Mouse (Mus musculus) cerebellum, postnatal 4 days (tissue): Measurements from ENCODE around the gene Triobp.
"Not testable (repeated sequence)": the region's sequence is repeated elsewhere in the genome, so short reads cannot be mapped to it uniquely, and the experiment has no call there.

Experiments
- DNase-seq, 2 experiments: peaks; one replicate each; pipeline ENCODE4 v3.0.0; 2022; ENCODE audit warnings: low spot score in 2 of 2, mixed read lengths in 1 of 2

Gene Triobp

GRCm38 (mm10) chr15:79030551-79031435 is 83.3 kb downstream of the Triobp start:
- DNase-seq = peak; percentile 57 to 76

DNA sequence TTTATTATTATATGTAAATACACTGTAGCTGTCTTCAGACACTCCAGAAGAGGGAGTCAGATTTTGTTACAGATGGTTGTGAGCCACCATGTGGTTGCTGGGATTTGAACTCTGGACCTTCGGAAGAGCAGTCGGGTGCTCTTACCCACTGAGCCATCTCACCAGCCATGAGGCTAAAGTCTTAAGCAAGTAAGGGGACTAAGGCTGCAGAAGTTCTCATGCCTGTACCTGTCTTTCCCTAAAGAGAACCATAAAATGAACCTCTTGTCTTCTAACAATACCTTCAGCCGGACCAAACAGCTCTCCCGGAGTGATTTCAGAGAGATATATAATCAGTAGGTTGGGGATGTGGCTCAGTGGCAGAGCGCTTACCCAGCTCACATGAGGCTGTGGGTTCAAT is 84.4 kb downstream of the Triobp start:
- DNase-seq = not testable (repeated sequence)

GRCm38 (mm10) chr15:79037913-79038328 is 90.4 kb downstream of the Triobp start:
- DNase-seq = peak; percentile 49 to 75

GRCm38 (mm10) chr15:79038331-79038730 is 90.8 kb downstream of the Triobp start:
- no peak for DNase-seq

DNA sequence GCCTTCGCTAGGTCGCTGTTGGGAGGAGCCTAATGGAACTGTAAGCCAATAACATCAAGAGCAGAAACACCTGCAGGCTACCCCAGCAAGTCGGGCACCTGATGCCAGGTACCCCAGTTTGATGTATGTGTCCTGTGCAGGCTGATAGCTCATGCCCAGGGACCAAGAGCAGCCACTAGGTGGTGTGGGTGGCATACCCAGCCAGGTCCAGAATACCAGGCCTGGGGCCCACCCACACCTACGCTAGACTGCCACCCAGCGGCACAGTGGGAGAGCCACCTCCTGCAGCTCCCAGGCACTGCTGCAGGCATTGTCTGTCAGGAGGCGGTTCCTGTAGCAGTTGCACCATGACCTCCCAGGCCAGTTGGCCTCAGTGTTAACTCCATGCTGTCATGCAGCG is 91.3 kb downstream of the Triobp start:
- peak in 1 of 2 experiments; percentile 44 for DNase-seq

DNA sequence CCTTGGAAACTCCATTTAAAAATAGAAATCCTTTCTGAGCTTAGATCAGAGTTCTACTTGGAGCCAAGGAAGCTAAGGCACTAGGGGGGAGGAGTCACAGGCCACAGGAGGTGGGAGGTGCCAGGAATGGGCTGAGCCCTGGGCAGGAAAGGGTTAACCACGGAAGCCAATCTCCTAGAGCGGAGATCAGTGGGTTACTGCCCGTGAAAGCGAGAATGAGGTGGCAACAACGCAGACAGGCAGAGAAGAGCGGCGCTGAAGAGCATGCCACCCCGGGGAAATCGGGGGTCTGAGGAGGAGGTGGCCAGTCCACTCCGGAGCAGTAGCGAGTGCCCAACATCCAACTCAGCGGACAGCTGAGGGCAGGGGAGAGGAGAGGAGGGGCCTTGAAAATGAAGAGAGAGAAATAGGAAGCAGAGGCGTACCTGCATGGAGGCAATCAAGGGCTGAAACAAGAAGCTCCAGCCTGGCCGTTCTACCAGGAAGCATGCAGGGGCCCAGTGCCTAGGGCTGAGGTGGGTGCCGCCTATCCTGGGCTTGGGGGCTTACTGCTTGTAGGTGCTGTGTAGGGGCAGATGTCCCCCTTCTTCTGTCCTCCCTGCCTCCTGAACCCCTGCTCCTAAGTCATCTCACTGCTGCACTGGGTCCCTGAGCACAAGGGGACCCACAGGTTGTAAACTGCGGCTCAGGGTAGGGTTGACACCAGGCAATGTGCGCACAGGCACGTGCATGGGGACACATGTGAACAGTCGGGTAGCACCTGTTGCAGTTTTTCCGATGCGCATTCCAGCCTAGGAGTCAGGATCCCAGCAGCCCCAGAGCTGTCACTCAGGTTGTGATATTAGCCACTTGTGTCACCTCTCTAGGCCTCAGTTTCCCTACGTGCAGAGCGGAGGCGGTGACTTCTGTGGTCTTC is 93.2 kb downstream of the Triobp start:
- no peak for DNase-seq

DNA sequence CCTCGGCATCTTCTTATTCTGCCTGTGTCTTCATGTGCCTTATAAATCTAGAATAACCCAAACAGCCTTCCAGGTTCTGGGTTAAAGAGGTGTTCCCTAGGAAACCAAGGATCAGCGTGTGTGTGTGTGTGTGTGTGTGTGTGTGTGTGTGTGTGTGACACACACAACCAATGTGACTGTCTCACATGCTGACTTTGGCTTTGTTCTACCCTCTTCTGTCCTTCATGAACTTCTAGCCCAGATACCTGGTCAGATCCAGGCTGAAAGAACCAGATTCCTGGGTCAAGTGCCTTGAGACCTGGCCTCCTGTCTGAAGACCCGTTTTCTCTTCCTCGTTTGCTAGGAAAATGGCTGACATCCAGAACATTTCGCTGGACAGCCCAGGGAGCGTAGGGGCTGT is 94.1 kb downstream of the Triobp start, which contains the start of gene Galr3:
Gene Galr3 (plus strand): TSS at position 301 of the 400 bp plus-strand sequence.
- DNase-seq = no peak

- no peak for DNase-seq
These were observed 95.4 kb downstream of the Triobp start for GRCm38 (mm10) chr15:79042721-79043491.

DNA sequence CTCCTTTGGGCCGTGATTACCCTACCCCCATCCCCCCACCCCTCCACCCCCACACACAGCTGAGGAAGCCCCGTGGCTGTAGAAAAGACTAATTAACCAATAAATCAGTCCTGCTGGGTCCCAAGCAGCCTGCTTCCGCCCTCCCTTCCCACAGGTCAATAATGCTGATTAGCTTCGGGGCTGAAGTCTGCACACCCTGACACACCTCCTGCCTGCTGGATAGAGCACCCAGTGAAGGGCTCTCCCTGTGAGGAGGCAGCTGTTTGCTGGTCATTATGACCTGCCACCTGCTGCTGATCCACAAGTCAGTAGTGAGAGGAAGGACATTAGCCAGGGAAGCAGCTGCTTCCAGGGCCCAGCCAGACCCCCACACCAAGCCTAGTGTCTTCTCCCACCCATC is 97.3 kb downstream of the Triobp start:
- DNase-seq = no peak

DNA sequence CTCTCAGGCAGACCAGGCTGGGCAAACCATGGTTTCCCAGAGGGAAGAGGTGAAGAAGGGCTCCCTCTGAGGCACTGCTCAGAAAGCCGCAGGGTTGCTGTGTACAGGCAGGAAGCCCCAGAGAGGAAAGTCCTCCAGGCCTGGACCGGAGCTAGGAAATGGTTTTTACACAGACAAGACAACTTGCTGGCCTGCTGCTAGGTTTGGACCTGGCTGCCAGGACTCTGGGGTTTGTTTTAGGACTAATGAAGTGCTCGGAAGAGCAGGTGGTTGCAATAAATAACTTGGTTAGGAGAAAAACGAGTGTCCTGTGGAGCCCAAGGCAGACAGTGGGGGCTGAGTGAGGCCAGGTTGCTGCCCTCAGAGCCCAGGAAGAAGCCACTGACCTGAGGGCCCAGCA is 100.7 kb downstream of the Triobp start:
- DNase-seq = no peak

DNA sequence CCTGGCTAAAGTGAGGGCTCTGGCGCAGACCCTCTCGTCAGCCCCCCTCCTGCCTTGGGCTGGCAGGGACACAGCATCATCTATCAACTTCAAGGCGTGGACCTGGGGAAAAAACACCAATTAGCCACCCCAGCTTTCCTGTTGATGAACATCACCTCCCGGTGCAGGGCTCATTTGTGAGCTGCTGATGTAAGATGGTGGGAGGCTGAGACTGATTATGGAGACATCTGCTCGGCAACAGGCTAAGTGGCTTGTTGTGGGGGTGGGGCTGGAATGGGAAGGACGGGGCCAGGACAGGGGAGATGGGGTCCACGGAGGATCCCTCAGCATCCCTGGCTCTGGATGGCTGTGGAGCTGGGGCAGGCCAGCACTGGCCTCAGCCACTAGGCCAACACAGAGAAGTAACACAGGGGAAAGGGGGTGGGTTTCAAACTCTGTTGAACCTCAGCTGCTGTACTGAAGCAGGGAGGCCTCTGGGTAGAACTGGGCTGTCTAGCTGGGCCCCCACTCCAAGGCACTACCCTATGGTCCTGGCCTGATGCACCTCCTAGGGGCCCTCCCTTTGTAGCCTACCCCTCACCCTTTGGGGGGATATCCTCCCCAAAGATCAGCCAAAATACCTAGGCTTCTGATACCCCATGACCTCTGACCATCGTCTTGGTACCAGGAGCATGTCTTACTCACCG is 102.8 kb downstream of the Triobp start:
- DNase-seq = no peak

- DNase-seq = no peak
These were observed 103.4 kb downstream of the Triobp start for GRCm38 (mm10) chr15:79050964-79051363.

DNA sequence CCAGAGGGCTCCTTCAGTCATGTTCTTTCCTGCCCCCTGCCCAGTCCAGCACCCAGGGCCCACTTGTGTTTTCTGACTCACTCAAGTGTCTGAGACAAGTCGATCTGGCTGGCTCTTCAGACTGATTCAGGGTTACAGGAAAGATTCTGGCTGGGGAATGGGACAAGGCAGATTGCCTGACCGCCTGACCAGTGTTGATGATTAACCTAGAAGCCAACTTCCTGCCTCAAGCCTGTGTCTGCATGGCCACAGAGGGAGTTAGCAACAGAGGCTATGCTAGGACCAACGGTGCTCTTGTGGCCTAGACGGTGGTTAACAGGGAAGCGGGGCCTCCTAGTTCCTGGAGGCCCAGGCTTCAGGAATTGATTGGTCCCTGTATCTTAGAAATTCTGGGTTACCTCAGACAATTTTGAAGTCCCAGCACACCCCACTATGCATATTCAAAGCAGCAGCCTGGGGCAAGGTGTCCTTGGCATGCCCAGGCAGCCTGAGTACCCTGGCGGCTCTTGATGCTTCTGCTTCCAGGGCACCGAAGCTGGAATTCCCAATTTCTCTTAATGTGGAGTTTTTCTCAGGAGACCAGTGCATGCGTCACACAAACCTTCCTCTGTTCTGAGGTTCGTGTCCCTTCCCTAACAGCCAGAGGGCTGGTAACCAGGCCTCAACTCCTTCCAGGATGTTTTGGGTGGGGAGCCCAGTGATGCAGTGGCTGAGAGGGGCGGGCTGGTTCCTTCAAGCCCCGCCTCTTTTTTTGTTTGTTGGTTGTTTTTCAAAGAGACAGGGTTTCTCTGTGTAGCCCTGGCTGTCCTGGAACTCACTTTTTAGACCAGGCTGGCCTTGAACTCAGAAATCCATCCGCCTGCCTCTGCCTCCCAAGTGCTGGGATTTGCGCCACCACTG is 104.2 kb downstream of the Triobp start:
- no peak for DNase-seq

DNA sequence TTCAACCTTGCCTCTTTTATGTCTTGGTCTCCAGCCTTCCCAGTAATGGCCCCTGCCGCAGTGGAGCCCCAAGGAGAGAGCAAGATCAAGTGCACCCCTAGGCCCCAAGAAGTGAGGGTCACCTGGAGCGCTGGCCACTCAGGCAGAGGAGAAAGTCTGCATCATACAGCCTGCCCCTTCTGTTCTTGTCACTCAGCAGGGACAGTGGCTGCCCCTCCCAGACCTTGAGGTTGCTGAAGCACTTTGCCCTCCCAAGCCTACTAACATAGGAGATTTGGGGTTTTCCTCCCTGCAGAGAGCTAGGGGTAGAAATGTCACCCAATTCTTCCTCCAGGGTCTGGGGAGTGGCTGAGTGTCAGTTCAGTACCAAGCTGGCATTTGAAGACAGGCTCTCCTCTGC is 104.8 kb downstream of the Triobp start:
- no peak for DNase-seq
